Mouse (Mus musculus) heart, adult 9 months (tissue): ENCODE data around the gene Ldah.
A peak's percentile ranks its signal among the peaks of the same experiment; 100 is the strongest.

Experiments used
- DNase-seq, 2 experiments: peaks; one replicate each; pipeline ENCODE4 v3.0.0; 2022; ENCODE audit warnings: low spot score in 2 of 2

The Ldah gene

GRCm38 (mm10) chr12:8313270-8313771 lies 105.4 kb downstream of the Ldah start, which contains the start of gene Hs1bp3:
Gene Hs1bp3, plus strand, starts transcription at chr12:8313432.
- DNase-seq, result peak; percentile 73 to 80

- no peak for DNase-seq
These were observed 105.9 kb downstream of the Ldah start for GRCm38 (mm10) chr12:8313773-8314172.

- DNase-seq, result no peak
These were observed 108.6 kb downstream of the Ldah start for GRCm38 (mm10) chr12:8316541-8316940.

GRCm38 (mm10) chr12:8320084-8320713 lies 112.3 kb downstream of the Ldah start:
- peak; percentile 70 to 84 for DNase-seq

- no peak for DNase-seq
These were observed 113.6 kb downstream of the Ldah start for GRCm38 (mm10) chr12:8321506-8321905.

GRCm38 (mm10) chr12:8324086-8324485 lies 116.2 kb downstream of the Ldah start:
- no peak for DNase-seq

GRCm38 (mm10) chr12:8325245-8325942 lies 117.5 kb downstream of the Ldah start:
- peak in 1 of 2 experiments; percentile 50 for DNase-seq

GRCm38 (mm10) chr12:8325943-8326522 lies 118.1 kb downstream of the Ldah start:
- DNase-seq, result no peak

- peak; percentile 86 to 94 for DNase-seq
These were observed 119.1 kb downstream of the Ldah start for GRCm38 (mm10) chr12:8326825-8327674.

GRCm38 (mm10) chr12:8327675-8328053 lies 119.8 kb downstream of the Ldah start:
- no peak for DNase-seq

- no peak for DNase-seq
These were observed 121.3 kb downstream of the Ldah start for GRCm38 (mm10) chr12:8329236-8329635.

GRCm38 (mm10) chr12:8331489-8332173 lies 123.7 kb downstream of the Ldah start:
- peak; percentile 74 to 76 for DNase-seq

- no peak for DNase-seq
These were observed 124.3 kb downstream of the Ldah start for GRCm38 (mm10) chr12:8332174-8332542.

- DNase-seq, result no peak
These were observed 125.7 kb downstream of the Ldah start for GRCm38 (mm10) chr12:8333617-8334016.

GRCm38 (mm10) chr12:8334261-8334660 lies 126.4 kb downstream of the Ldah start:
- peak; percentile 73 to 75 for DNase-seq
